Mouse (Mus musculus) ES-Bruce4 (cell line): ENCODE measurements around the gene Gm20521.

ENCODE experiments used
- CTCF ChIP-seq: IDR thresholded peaks from one replicate; pipeline ENCODE4 v1.8.1; 2011; ENCODE audit warnings: low read depth, low read length
- EP300 ChIP-seq: IDR thresholded peaks from 2 replicates; pipeline ENCODE4 v1.6.1; 2011; ENCODE audit warnings: low read depth, low read length; ENCODE audit not compliant: insufficient read depth
- POLR2A ChIP-seq: IDR thresholded peaks from one replicate; pipeline ENCODE4 v1.8.1; 2011; ENCODE audit warnings: low read length; ENCODE audit not compliant: insufficient read depth

DNA sequence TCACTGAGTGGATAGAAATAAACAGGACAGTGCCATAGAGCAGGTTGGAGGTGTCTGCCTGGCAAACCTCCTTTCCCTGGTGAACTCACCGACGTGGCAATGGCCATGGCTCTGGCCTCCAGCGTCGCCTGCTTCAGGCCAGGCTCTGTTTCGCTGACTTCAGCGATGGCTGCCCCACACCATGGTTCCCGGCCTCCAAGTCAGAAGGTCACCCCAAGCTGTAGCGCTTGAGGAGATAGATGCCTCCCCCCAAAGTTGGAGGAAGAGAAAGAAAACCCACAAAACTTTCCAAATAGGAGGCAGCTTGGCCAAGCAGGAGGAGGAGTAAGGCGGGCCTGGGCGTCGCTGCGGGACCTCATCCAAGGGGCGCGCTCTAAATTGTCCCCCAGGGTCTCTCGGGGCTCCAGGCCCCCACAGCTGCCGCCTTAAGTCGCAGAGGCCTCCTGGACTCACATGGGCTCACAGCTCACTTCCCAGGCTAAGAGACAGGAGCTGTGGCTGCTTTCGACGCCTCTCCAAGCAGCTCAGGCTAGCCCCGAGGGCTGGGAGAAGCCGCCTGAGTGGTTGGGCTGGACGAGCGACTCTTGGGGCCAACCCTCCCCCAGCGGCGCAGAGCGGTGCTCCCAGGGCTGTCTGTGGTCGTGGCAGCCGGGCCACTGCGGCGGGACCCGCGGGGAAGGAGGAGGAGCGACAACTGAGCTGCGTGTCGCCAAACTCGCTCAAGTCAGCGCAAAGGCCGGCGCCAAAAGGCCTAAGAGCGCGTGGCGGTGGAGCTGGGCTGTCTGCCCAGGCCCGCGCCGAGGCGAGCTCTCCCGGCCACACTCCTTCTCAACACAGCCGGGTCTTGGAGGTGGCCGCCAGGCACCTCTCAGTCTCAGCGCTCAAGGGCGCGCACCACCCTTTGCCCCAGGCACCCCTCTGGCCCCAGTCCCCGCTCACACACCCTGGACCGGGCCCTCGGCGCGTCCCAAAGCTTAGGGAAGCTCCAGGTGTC lies 42.4 kb downstream of the Gm20521 start, which contains the start of gene Efs:
- TF ChIP-seq POLR2A (no peak), CTCF (no peak), EP300 (no peak)
